30 mouse cellular contexts compared by ENCODE assay signal in the genomic region with DNA sequence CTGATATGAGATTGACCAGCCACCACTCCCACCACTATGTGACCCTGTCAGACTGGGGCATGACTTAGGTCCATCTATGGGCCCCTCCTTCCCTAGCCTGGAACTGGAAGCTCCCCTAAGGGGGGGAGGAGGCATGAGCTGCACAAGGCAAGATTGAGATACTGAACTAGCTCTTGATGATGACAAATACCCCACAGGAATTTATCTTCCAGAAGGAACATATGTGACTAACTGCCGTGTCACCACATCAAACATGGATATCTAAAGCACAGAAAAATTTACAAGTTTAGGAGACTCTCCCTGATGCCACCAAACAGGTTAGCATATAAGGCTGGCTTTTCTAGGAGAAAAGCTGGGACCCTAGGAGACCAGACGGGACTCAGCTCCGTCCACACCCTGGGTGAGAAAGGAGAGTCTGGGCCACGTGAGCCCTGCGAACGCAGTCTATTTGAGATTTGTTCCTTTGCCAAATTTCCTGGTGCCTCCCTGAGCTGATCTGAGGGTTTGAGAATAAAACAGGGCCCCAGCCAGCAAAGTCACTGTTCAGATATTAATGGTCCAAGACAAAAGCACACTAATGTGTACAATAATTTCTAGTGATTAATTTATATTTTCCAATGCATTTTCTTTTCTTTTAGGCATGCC. TPM values are rescaled to one million over a fixed set of nuclear protein-coding genes. Genes with fewer than 3 reads are reported as not detected.
DNase-seq lines count a peak whose midpoint lies in the region; ATAC-seq and TF ChIP-seq lines count a peak whose summit lies in the region.
"Had no signal": no experiment of that assay in that cellular context is flagged by ENCODE, and none has a peak within 500 bp of the region (broad histone marks: within the 10 kb centered on the region; RNA-seq: fewer than 3 reads in every experiment).

No protein-coding gene starts in this region.

- intact Hi-C loops in left cerebral cortex, adult 2 months (cut with DNase I), result no loop called here

- peak overlapping the region; percentile 85 for H3K27ac ChIP-seq in cerebellum, adult 2 months (ENCODE audit: insufficient read depth, low read length)
- peak overlapping the region; percentile 71 for H3K27ac ChIP-seq in left cerebral cortex, adult 2 months
- H3K27ac ChIP-seq: embryonic facial prominence, embryonic 12.5 days; embryonic facial prominence, embryonic 15.5 days; heart, embryonic 15.5 days; hindbrain, embryonic 10.5 days; hindbrain, embryonic 13.5 days; intestine, embryonic 15.5 days had no signal

- H3K4me1 ChIP-seq in cerebellum, adult 2 months (ENCODE audit: control insufficient read depth, insufficient read depth, low read length), result peaks cover 62% of the 10 kb centered on the region
- H3K4me1 ChIP-seq: embryonic facial prominence, embryonic 12.5 days; embryonic facial prominence, embryonic 15.5 days; intestine, embryonic 15.5 days had no signal

- no peak overlapping the region for H3K4me3 ChIP-seq in cerebellum, adult 2 months (replicated peaks; ENCODE audit: insufficient read depth, low read depth, low read length)
- no peak overlapping the region for H3K4me3 ChIP-seq in left cerebral cortex, adult 2 months
- H3K4me3 ChIP-seq: embryonic facial prominence, embryonic 12.5 days; embryonic facial prominence, embryonic 15.5 days; heart, embryonic 12.5 days; heart, embryonic 15.5 days; hindbrain, embryonic 10.5 days; hindbrain, embryonic 13.5 days; intestine, embryonic 15.5 days had no signal

- TF ChIP-seq POLR2A in cerebellum, adult 2 months (IDR thresholded peaks at IDR 0.05; ENCODE audit: borderline replicate concordance, insufficient read depth, low read length), result no peak

- TF ChIP-seq CTCF in cerebellum, adult 2 months (IDR thresholded peaks at IDR 0.05; ENCODE audit: borderline replicate concordance, insufficient read depth, low read depth, low read length), result no peak
- TF ChIP-seq CTCF in left cerebral cortex, adult 2 months (IDR thresholded peaks at IDR 0.05), result no peak

- DNase-seq in cerebellum, adult 2 months, result peak in 1 of 2 experiments; percentile 57
- no peak for DNase-seq in frontal cortex, postnatal 14 days (ENCODE audit: low spot score in 2 of 2)
- no peak for DNase-seq in left cerebral cortex, adult 2 months (ENCODE audit: extremely low spot score in 1 of 2, low spot score in 2 of 2)
- DNase-seq in left cerebral cortex, adult 11 months (ENCODE audit: low spot score), result no peak
- DNase-seq in embryo, embryonic 10 days (ENCODE audit: low spot score), result no peak
- DNase-seq: adrenal gland, postnatal 10 days; adrenal gland, postnatal 36 days; B cell, adult 2 months; cerebellum, adult 11-12 months; cerebellum, postnatal 10 days; cerebellum, postnatal 36 days; gastrocnemius, postnatal 14 days; heart, adult 18-20 months; heart, postnatal 10 days; heart, postnatal 36 days; kidney, adult 11 months had no signal

- 19% methylated on average over 6 of the region's 6 CpGs for WGBS in cerebellum, adult 2 months

- no peak for ATAC-seq in cerebellum, adult (ENCODE audit: insufficient number of reproducible peaks, low FRiP score, low TSS enrichment)
- peak; percentile 10; the same call in 1 of the 2 replicates for ATAC-seq in frontal cortex, adult (ENCODE audit: low TSS enrichment)
- ATAC-seq: forebrain, embryonic 14.5 days; hindbrain, embryonic 16.5 days; Patski had no signal

- H3K27me3 ChIP-seq in cerebellum, adult 2 months (ENCODE audit: control insufficient read depth, insufficient read depth, low read length), result no peaks in the 10 kb centered on the region
- H3K27me3 ChIP-seq: CH12.LX; embryonic facial prominence, embryonic 12.5 days; embryonic facial prominence, embryonic 15.5 days; heart, embryonic 12.5 days; heart, embryonic 15.5 days; hindbrain, embryonic 13.5 days; intestine, embryonic 15.5 days; Patski had no signal

RNA-seq across cellular contexts. Expression of a gene that starts 42.0 kb away (rescaled TPM):
- polyA plus RNA-seq in cerebellum, adult 2 months (2012; rRNA removed), result 70.8 and 85.1 TPM in 2 replicates
- 10 to 100 TPM; 66.6 to 70.5 TPM for total RNA-seq in left cerebral cortex, adult 2 months (2021)
- polyA plus RNA-seq: G1E had no signal
